8 mouse cellular contexts compared by ENCODE assay signal in genomic region chr1:180794170-180794569, GRCm38 (mm10). TPM values are rescaled to one million over a fixed set of nuclear protein-coding genes. Genes with fewer than 3 reads are reported as not detected.
DNase-seq lines count a peak whose midpoint lies in the region; ATAC-seq lines count a peak whose summit lies in the region.

No protein-coding gene starts in this region.

- H3K27me3 ChIP-seq in kidney, embryonic 14.5 days (ENCODE audit: control insufficient read depth, insufficient read depth, low read length), result no peaks in the 10 kb centered on the region
- peaks cover 18% of the 10 kb centered on the region for H3K27me3 ChIP-seq in forebrain, embryonic 12.5 days
- no peaks in the 10 kb centered on the region for H3K27me3 ChIP-seq in midbrain, embryonic 14.5 days (ENCODE audit: control insufficient read depth, insufficient read depth, low read length)

- H3K27ac ChIP-seq in kidney, embryonic 14.5 days (ENCODE audit: low read depth, low read length), result no peak overlapping the region
- no peak overlapping the region for H3K27ac ChIP-seq in forebrain, embryonic 12.5 days
- H3K27ac ChIP-seq in midbrain, embryonic 14.5 days (replicated peaks; ENCODE audit: low read depth, low read length), result no peak overlapping the region

- WGBS in kidney, embryonic 14.5 days, result under 1% methylated on average over 21 of the region's 21 CpGs
- 2% methylated on average over 21 of the region's 21 CpGs for WGBS in forebrain, embryonic 12.5 days
- WGBS in midbrain, embryonic 14.5 days, result under 1% methylated on average over 21 of the region's 21 CpGs

- peak overlapping the region; percentile 8; the same call in 1 of the 2 replicates for H3K9ac ChIP-seq in kidney, embryonic 14.5 days (ENCODE audit: low read depth, low read length)
- H3K9ac ChIP-seq in forebrain, embryonic 12.5 days, result peak overlapping the region; percentile 54
- peak overlapping the region; percentile 42; the same call in 1 of the 2 replicates for H3K9ac ChIP-seq in midbrain, embryonic 14.5 days (replicated peaks; ENCODE audit: low read length)

- no peaks in the 10 kb centered on the region for H3K9me3 ChIP-seq in kidney, embryonic 14.5 days (ENCODE audit: control insufficient read depth, low read length)
- H3K9me3 ChIP-seq in forebrain, embryonic 12.5 days, result no peaks in the 10 kb centered on the region
- no peaks in the 10 kb centered on the region for H3K9me3 ChIP-seq in midbrain, embryonic 14.5 days (ENCODE audit: control insufficient read depth, low read length)

- H3K36me3 ChIP-seq in kidney, embryonic 14.5 days (ENCODE audit: control insufficient read depth, insufficient read depth, low read length), result no peaks in the 10 kb centered on the region
- H3K36me3 ChIP-seq in forebrain, embryonic 12.5 days (replicated peaks), result no peaks in the 10 kb centered on the region
- H3K36me3 ChIP-seq in midbrain, embryonic 14.5 days (ENCODE audit: control insufficient read depth, insufficient read depth, low read length), result no peaks in the 10 kb centered on the region

- H3K4me1 ChIP-seq in kidney, embryonic 14.5 days (ENCODE audit: control insufficient read depth, insufficient read depth, low read length), result peaks cover 5% of the 10 kb centered on the region; the same call in 1 of the 2 replicates
- peaks cover 11% of the 10 kb centered on the region for H3K4me1 ChIP-seq in forebrain, embryonic 12.5 days
- H3K4me1 ChIP-seq in midbrain, embryonic 14.5 days (ENCODE audit: control insufficient read depth, insufficient read depth, low read length), result peaks cover 8% of the 10 kb centered on the region

- DNase-seq in kidney, adult 11 months, result no peak
- peak; percentile 73 for DNase-seq in cerebellum, adult 11 months
- peak; percentile 28 to 65 for DNase-seq in kidney, postnatal 25 days
- peak; percentile 58 for DNase-seq in midbrain, embryonic 14.5 days
- no peak for DNase-seq in T-cell, adult 2 months (ENCODE audit: low spot score)
- no peak for DNase-seq in left cerebral cortex, adult 11 months (ENCODE audit: low spot score)

- peak; percentile 88 for ATAC-seq in kidney, embryonic 14.5 days (ENCODE audit: low FRiP score, low TSS enrichment)
- ATAC-seq in forebrain, embryonic 12.5 days (ENCODE audit: low FRiP score), result peak; percentile 88
- peak; percentile 50; the same call in 1 of the 2 replicates for ATAC-seq in midbrain, embryonic 14.5 days (ENCODE audit: low FRiP score, low TSS enrichment)

- H3K4me2 ChIP-seq in kidney, embryonic 14.5 days (replicated peaks; ENCODE audit: low read depth, low read length), result peak overlapping the region; percentile 62
- peak overlapping the region; percentile 67 for H3K4me2 ChIP-seq in forebrain, embryonic 12.5 days
- peak overlapping the region; percentile 63 for H3K4me2 ChIP-seq in midbrain, embryonic 14.5 days (ENCODE audit: low read length)

- peak overlapping the region; percentile 27 for H3K4me3 ChIP-seq in kidney, embryonic 14.5 days (ENCODE audit: low read length)
- H3K4me3 ChIP-seq in forebrain, embryonic 12.5 days (replicated peaks), result peak overlapping the region; percentile 35
- H3K4me3 ChIP-seq in midbrain, embryonic 14.5 days (replicated peaks; ENCODE audit: low read depth, low read length), result peak overlapping the region; percentile 30

RNA-seq across cellular contexts. Expression of gene H3f3a, which starts 19.6 kb away (rescaled TPM):
- polyA plus RNA-seq in kidney, embryonic 14.5 days (2014; fragmentation: Nextera tagmentation; extraction: Ambion mirVana), result 2,845 and 3,531 TPM in 2 replicates
- polyA plus RNA-seq in forebrain, embryonic 12.5 days (2016; fragmentation: Nextera tagmentation; extraction: Ambion mirVana), result 3,507 and 3,679 TPM in 2 replicates
- polyA plus RNA-seq in midbrain, embryonic 14.5 days (2014; fragmentation: Nextera tagmentation; extraction: Ambion mirVana), result 3,827 and 3,910 TPM in 2 replicates

RNA-seq across cellular contexts. Expression of gene Sde2, which starts 56.8 kb away (rescaled TPM):
- 32.9 and 39.6 TPM in 2 replicates for polyA plus RNA-seq in kidney, embryonic 14.5 days (2014; fragmentation: Nextera tagmentation; extraction: Ambion mirVana)
- polyA plus RNA-seq in forebrain, embryonic 12.5 days (2016; fragmentation: Nextera tagmentation; extraction: Ambion mirVana), result 39.0 and 39.1 TPM in 2 replicates
- 26.1 and 28.7 TPM in 2 replicates for polyA plus RNA-seq in midbrain, embryonic 14.5 days (2014; fragmentation: Nextera tagmentation; extraction: Ambion mirVana)

Comparison
In these comparisons a context has a peak if more than half of its experiments do, and no peak if none do; other contexts are left out.
1. DNase-seq: peak in cerebellum, adult 11 months (single experiment), kidney, postnatal 25 days (2 of 2) and midbrain, embryonic 14.5 days (single experiment); none in kidney, adult 11 months (single experiment), T-cell, adult 2 months (single experiment) and left cerebral cortex, adult 11 months (single experiment).
2. Peak in every context shown above with its lines, with median percentiles within 50 percentile points of each other: ATAC-seq, H3K4me2 ChIP-seq, H3K4me3 ChIP-seq and H3K9ac ChIP-seq.